Mouse (Mus musculus) MEL (cell line): Measurements from ENCODE around the gene Itpk1. TPM values are rescaled to one million over a fixed set of nuclear protein-coding genes. Genes with fewer than 3 reads are reported as not detected.
A peak's percentile ranks its signal among the peaks of the same experiment; 100 is the strongest.

ENCODE experiments used
- DNase-seq: peaks from one replicate; pipeline ENCODE4 v3.0.0; 2011; ENCODE audit warnings: low read depth, low spot score
- H3K27ac ChIP-seq: 2 replicates; pipeline ENCODE4 v1.5.1; 2012; ENCODE audit warnings: low read depth, mild to moderate bottlenecking, control low read depth, low read length, moderate library complexity; ENCODE audit not compliant: control insufficient read depth
- H3K27me3 ChIP-seq, 2 experiments: fragments of 150-350 bp in 1 of 2; sonication (generic) in 1 of 2; 2 replicates each; pipeline ENCODE4 v1.6.1; 2012; ENCODE audit warnings: low read length in 2 of 2, mild to moderate bottlenecking in 2 of 2, improper control_type of control experiment in 1 of 2, moderate library complexity in 1 of 2; ENCODE audit not compliant: insufficient read depth in 2 of 2, control insufficient read depth in 1 of 2
- H3K36me3 ChIP-seq, 2 experiments: 2 replicates each; pipeline ENCODE4 v1.6.1; 2012 to 2014; ENCODE audit warnings: low read length in 2 of 2, improper control_type of control experiment in 1 of 2, inconsistent platforms in 1 of 2, mild to moderate bottlenecking in 1 of 2; ENCODE audit not compliant: insufficient read depth in 2 of 2, control insufficient read depth in 1 of 2
- H3K4me1 ChIP-seq, 2 experiments: fragments of 150-350 bp in 1 of 2; sonication (generic) in 1 of 2; 2 replicates each; pipeline ENCODE4 v1.6.1; 2012; ENCODE audit warnings: low read length in 2 of 2, improper control_type of control experiment in 1 of 2, mild to moderate bottlenecking in 1 of 2; ENCODE audit not compliant: insufficient read depth in 2 of 2, control insufficient read depth in 1 of 2
- H3K4me3 ChIP-seq, 2 experiments: fragments of 150-350 bp in 1 of 2; sonication (generic) in 1 of 2; 2 replicates each; pipeline ENCODE4 v1.5.1; 2012; ENCODE audit warnings: low read depth in 2 of 2, low read length in 2 of 2, mild to moderate bottlenecking in 2 of 2, moderate library complexity in 2 of 2, control low read depth in 1 of 2, improper control_type of control experiment in 1 of 2; ENCODE audit not compliant: control insufficient read depth in 1 of 2, insufficient read depth in 1 of 2
- H3K79me2 ChIP-seq: 2 replicates; pipeline ENCODE4 v1.6.1; 2012; ENCODE audit warnings: mild to moderate bottlenecking, low read length, moderate library complexity; ENCODE audit not compliant: control insufficient read depth, poor library complexity, insufficient read depth
- H3K9ac ChIP-seq: 2 replicates; pipeline ENCODE4 v1.6.1; 2012; ENCODE audit warnings: low read depth, mild to moderate bottlenecking, control low read depth, low read length, moderate library complexity; ENCODE audit not compliant: control insufficient read depth, poor library complexity, severe bottlenecking
- H3K9me3 ChIP-seq: fragments of 150-350 bp; sonication (generic); replicated peaks from 2 replicates; pipeline ENCODE4 v1.6.1; 2012; ENCODE audit warnings: mild to moderate bottlenecking, low read length, improper control_type of control experiment, moderate library complexity; ENCODE audit not compliant: insufficient read depth
- HCFC1 ChIP-seq: IDR thresholded peaks from 2 replicates; pipeline ENCODE4 v1.6.1; 2012; ENCODE audit warnings: low read depth, mild to moderate bottlenecking, inconsistent platforms, low read length, improper control_type of control experiment, moderate library complexity
- MYB ChIP-seq: IDR thresholded peaks from 2 replicates; pipeline ENCODE4 v1.6.1; 2011; ENCODE audit warnings: mild to moderate bottlenecking, low read depth, low read length, improper control_type of control experiment
- MYC ChIP-seq: IDR thresholded peaks from 2 replicates; pipeline ENCODE4 v1.6.1; 2011; ENCODE audit warnings: low read depth, mild to moderate bottlenecking, low read length, improper control_type of control experiment, moderate library complexity
- POLR2A ChIP-seq, 2 experiments: IDR thresholded peaks; 2 replicates each; pipeline ENCODE4 v1.6.1; 2011 to 2012; ENCODE audit warnings: low read length in 2 of 2, mild to moderate bottlenecking in 2 of 2, control low read depth in 1 of 2, improper control_type of control experiment in 1 of 2, low read depth in 1 of 2, moderate library complexity in 1 of 2; ENCODE audit not compliant: control insufficient read depth in 1 of 2, insufficient read depth in 1 of 2, poor library complexity in 1 of 2
- POLR2AphosphoS5 ChIP-seq: IDR thresholded peaks from 2 replicates; pipeline ENCODE4 v1.6.1; 2012; ENCODE audit warnings: low read depth, borderline replicate concordance, mild to moderate bottlenecking, inconsistent platforms, low read length, moderate library complexity, mixed read lengths
- TAL1 ChIP-seq: IDR thresholded peaks from 2 replicates; pipeline ENCODE4 v1.6.1; 2012; ENCODE audit warnings: mild to moderate bottlenecking, inconsistent platforms, low read length, moderate library complexity, mixed read lengths
- USF2 ChIP-seq, 2 experiments: IDR thresholded peaks; 2 replicates each; pipeline ENCODE4 v1.6.1; 2011 to 2012; ENCODE audit warnings: improper control_type of control experiment in 2 of 2, low read length in 2 of 2, borderline replicate concordance in 1 of 2, inconsistent platforms in 1 of 2, low read depth in 1 of 2, mild to moderate bottlenecking in 1 of 2; ENCODE audit not compliant: insufficient read depth in 1 of 2
- ZKSCAN1 ChIP-seq: IDR thresholded peaks from 2 replicates; pipeline ENCODE4 v1.6.1; 2012; ENCODE audit warnings: low read depth, mild to moderate bottlenecking, inconsistent platforms, low read length, improper control_type of control experiment, moderate library complexity
- polyA plus RNA-seq, 2 experiments: library from polyadenylated mRNA; stranded (reverse) in 1 of 2; unstranded in 1 of 2; fragments of >175 nt in 1 of 2; fragments of >200 nt in 1 of 2; gene quantifications; 2 replicates each; pipeline versions ENCODE4 v1.2.1 to v1.2.4; 2012; ENCODE audit warnings: low replicate concordance in 2 of 2, low read depth in 1 of 2; ENCODE audit not compliant: insufficient read length in 2 of 2, insufficient read depth in 1 of 2, missing spikeins in 1 of 2
- total RNA-seq: library from RNA; depleted of rRNA; stranded (reverse); fragments of 300-350 nt; gene quantifications from 2 replicates; pipeline ENCODE4 v1.2.3, GENCODE M21; 2012

Gene Itpk1
- total and polyA plus RNA-seq, 3 experiments, result 12.0 to 25.7 TPM; not detected in 1

DNA sequence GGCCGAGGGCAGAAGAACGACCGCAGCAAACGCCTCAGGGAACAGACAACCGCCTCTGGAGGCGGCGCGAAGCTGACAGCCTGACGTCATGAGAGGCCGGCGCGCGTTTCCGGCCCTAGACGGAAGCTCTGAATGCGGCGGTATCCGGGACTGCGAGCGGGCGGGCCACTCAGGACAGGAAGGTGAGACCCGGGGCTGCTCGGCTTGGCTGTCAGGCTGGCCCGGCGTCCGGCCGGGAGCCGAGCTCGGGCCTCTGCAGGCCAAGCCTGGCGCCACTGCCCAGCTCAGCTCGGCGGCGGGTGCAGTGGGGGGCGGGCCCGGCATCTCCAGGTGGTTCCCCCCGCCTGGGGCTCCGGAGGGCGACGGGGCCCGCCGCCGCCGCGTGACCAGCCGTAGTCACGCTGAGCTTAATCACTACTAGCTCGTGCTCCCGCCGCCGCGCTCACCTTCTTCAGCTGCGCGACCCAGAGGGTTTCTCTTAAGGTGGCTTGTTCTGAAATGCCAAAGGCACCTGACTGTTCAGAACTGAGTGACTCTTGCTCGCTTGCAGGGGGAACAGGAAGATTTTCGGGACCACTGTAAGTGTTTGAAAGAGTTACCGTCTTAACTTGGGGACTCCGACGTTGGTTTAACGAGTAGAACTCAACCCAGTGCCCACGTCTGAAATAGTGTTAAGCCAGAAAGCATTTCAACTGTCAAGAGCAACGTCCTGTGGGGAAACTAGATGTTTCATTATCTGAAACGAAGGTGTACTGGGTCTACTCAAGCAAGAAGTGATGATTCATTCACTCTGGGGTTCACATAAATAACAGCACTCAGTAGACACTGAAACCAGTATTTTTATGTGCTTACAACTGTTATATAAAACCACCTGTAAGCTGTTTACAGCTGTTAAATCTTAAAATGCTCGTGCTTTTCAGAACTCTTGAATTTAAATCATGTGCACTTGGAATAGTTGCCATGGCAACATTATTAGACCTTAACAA lies 39.2 kb upstream of the Itpk1 start, which contains the start of the genes Moap1 and Tmem251 (continued):
- TF ChIP-seq ZKSCAN1 (no peak), HCFC1 (peak; percentile 81), TAL1 (no peak), USF2 (IDR thresholded peaks at IDR 0.05; ENCODE audit: borderline replicate concordance in 1 of 2, insufficient read depth in 1 of 2, low read depth in 1 of 2, low read length in 2 of 2) (no peak)

GRCm38 (mm10) chr12:102743036-102743588 lies 38.4 kb upstream of the Itpk1 start:
- Histone ChIP-seq H3K27me3 (no peaks in the 10 kb centered on the region), H3K79me2 (peaks cover 26% of the 10 kb centered on the region), H3K4me3 (peak overlapping the region; percentile 76 to 87), H3K9me3 (no peaks in the 10 kb centered on the region), H3K27ac (peak overlapping the region; percentile 39), H3K36me3 (peaks cover 0 to 43% of the 10 kb centered on the region in 2 experiments; a peak in 2 of 4 replicates), H3K4me1 (peaks cover 8 to 23% of the 10 kb centered on the region in 2 experiments; a peak in 3 of 4 replicates)
- DNase-seq, result no peak
- TF ChIP-seq POLR2A (IDR thresholded peaks at IDR 0.05; ENCODE audit: control insufficient read depth in 1 of 2, insufficient read depth in 1 of 2, low read depth in 1 of 2, low read length in 2 of 2, poor library complexity in 1 of 2) (no peak), MYC (0 out of 2 replicates have a peak, but pooled peaks have one; percentile 8)
- TF ChIP-seq, all 39 proteins: peak for 1
- peak overlapping the region; percentile 82 for H3K9ac ChIP-seq

GRCm38 (mm10) chr12:102742056-102742455 lies 37.3 kb upstream of the Itpk1 start:
- no peaks in the 10 kb centered on the region for H3K9me3 ChIP-seq
- no peak overlapping the region for H3K27ac ChIP-seq
- H3K4me1 ChIP-seq, result peaks cover 8 to 16% of the 10 kb centered on the region in 2 experiments; a peak in 3 of 4 replicates
- no peak overlapping the region for H3K9ac ChIP-seq
- H3K79me2 ChIP-seq, result peaks cover 26% of the 10 kb centered on the region
- DNase-seq, result no peak
- H3K36me3 ChIP-seq, result peaks cover 0 to 33% of the 10 kb centered on the region in 2 experiments; a peak in 2 of 4 replicates
- TF ChIP-seq HCFC1, result no peak
- TF ChIP-seq POLR2AphosphoS5, result no peak
- TF ChIP-seq MYC, result no peak
- TF ChIP-seq MYB, result no peak
- H3K4me3 ChIP-seq, result no peak overlapping the region
- H3K27me3 ChIP-seq, result no peaks in the 10 kb centered on the region
